Mouse (Mus musculus) CH12.LX (cell line): ENCODE data around the gene Ttc7. TPM values are rescaled to one million over a fixed set of nuclear protein-coding genes. Genes with fewer than 3 reads are reported as not detected.

Experiments used
- DNase-seq: peaks from one replicate; pipeline ENCODE4 v3.0.0-alpha.2; 2013; ENCODE audit errors: extremely low read depth
- H3K27ac ChIP-seq: 2 replicates; pipeline ENCODE4 v1.5.1; 2012; ENCODE audit warnings: low read depth, mild to moderate bottlenecking, control low read depth, moderate library complexity; ENCODE audit not compliant: insufficient read depth
- H3K27me3 ChIP-seq: replicated peaks from 2 replicates; pipeline ENCODE3; 2012; ENCODE audit warnings: inconsistent platforms
- H3K36me3 ChIP-seq, 2 experiments: replicated peaks in 1 of 2; 2 replicates each; pipeline versions ENCODE3 to v1.6.1; 2012; ENCODE audit warnings: inconsistent platforms in 1 of 2, low read length in 1 of 2, mild to moderate bottlenecking in 1 of 2, mixed read lengths in 1 of 2, moderate library complexity in 1 of 2; ENCODE audit not compliant: control insufficient read depth in 1 of 2, insufficient read depth in 1 of 2
- H3K4me1 ChIP-seq, 2 experiments: 2 replicates each; pipeline ENCODE4 v1.6.1; 2012; ENCODE audit warnings: inconsistent platforms in 1 of 2, moderate library complexity in 1 of 2; ENCODE audit not compliant: insufficient read depth in 2 of 2, control insufficient read depth in 1 of 2
- H3K4me2 ChIP-seq: 2 replicates; pipeline ENCODE4 v1.6.1; 2012; ENCODE audit warnings: low read depth, mild to moderate bottlenecking, control low read depth; ENCODE audit not compliant: poor library complexity, insufficient read depth, severe bottlenecking
- H3K4me3 ChIP-seq, 3 experiments: fragments of 150-350 bp in 1 of 3; sonication (generic) in 1 of 3; replicated peaks in 1 of 3; 2 replicates each; pipeline versions ENCODE3 to v1.5.1; 2011 to 2012; ENCODE audit warnings: low read depth in 2 of 3, low read length in 2 of 3, mild to moderate bottlenecking in 2 of 3, moderate library complexity in 2 of 3, control low read depth in 1 of 3, improper control_type of control experiment in 1 of 3, inconsistent platforms in 1 of 3, mixed read lengths in 1 of 3; ENCODE audit not compliant: poor library complexity in 1 of 3
- H3K79me2 ChIP-seq: replicated peaks from 2 replicates; pipeline ENCODE4 v1.6.1; 2012; ENCODE audit warnings: mild to moderate bottlenecking, moderate library complexity; ENCODE audit not compliant: control insufficient read depth, poor library complexity, insufficient read depth, severe bottlenecking; ENCODE audit errors: extremely low read depth
- H3K9ac ChIP-seq: 2 replicates; pipeline ENCODE4 v1.6.1; 2012; ENCODE audit warnings: low read depth, mild to moderate bottlenecking, control low read depth, moderate library complexity; ENCODE audit not compliant: insufficient read depth
- H3K9me3 ChIP-seq: replicated peaks from 2 replicates; pipeline ENCODE3; 2012; ENCODE audit warnings: low read length, inconsistent platforms, mixed read lengths
- CHD1 ChIP-seq: IDR thresholded peaks from 2 replicates; pipeline ENCODE4 v1.6.1; 2012; ENCODE audit warnings: low read depth, low read length, improper control_type of control experiment, inconsistent platforms
- E2F4 ChIP-seq: IDR thresholded peaks from 2 replicates; pipeline ENCODE4 v1.6.1; 2011; ENCODE audit warnings: low read depth, low read length, improper control_type of control experiment; ENCODE audit not compliant: insufficient replicate concordance
- GABPA ChIP-seq: IDR thresholded peaks from 2 replicates; pipeline ENCODE4 v1.6.1; 2012; ENCODE audit warnings: low read depth, low read length, improper control_type of control experiment, inconsistent platforms; ENCODE audit not compliant: insufficient replicate concordance
- HCFC1 ChIP-seq: IDR thresholded peaks from 2 replicates; pipeline ENCODE4 v1.6.1; 2012; ENCODE audit warnings: low read depth, mild to moderate bottlenecking, inconsistent platforms, low read length, improper control_type of control experiment
- IRF4 ChIP-seq: IDR thresholded peaks from 2 replicates; pipeline ENCODE4 v1.6.1; 2014; ENCODE audit warnings: low read depth, mild to moderate bottlenecking, inconsistent platforms, low read length, improper control_type of control experiment
- JUN ChIP-seq: IDR thresholded peaks from 2 replicates; pipeline ENCODE4 v1.6.1; 2011; ENCODE audit warnings: low read depth, mild to moderate bottlenecking, low read length, improper control_type of control experiment, moderate library complexity; ENCODE audit not compliant: insufficient read depth
- KAT2A ChIP-seq: IDR thresholded peaks from 2 replicates; pipeline ENCODE4 v1.6.1; 2012; ENCODE audit warnings: low read length, improper control_type of control experiment, inconsistent platforms; ENCODE audit not compliant: insufficient replicate concordance
- MAFK ChIP-seq: IDR thresholded peaks from 2 replicates; pipeline ENCODE4 v1.6.1; 2011; ENCODE audit warnings: low read length, improper control_type of control experiment; ENCODE audit not compliant: insufficient replicate concordance
- MAZ ChIP-seq: IDR thresholded peaks from 2 replicates; pipeline ENCODE4 v1.6.1; 2012; ENCODE audit warnings: low read depth, mild to moderate bottlenecking, inconsistent platforms, low read length, improper control_type of control experiment, moderate library complexity
- MEF2A ChIP-seq: IDR thresholded peaks from 2 replicates; pipeline ENCODE4 v1.6.1; 2014; ENCODE audit warnings: low read depth, mild to moderate bottlenecking, inconsistent platforms, low read length, improper control_type of control experiment, borderline replicate concordance
- MXI1 ChIP-seq: IDR thresholded peaks from 2 replicates; pipeline ENCODE4 v1.6.1; 2011; ENCODE audit warnings: mild to moderate bottlenecking, low read depth, low read length, improper control_type of control experiment
- MYC ChIP-seq: IDR thresholded peaks from 2 replicates; pipeline ENCODE4 v1.6.1; 2011; ENCODE audit warnings: low read depth, mild to moderate bottlenecking, improper control_type of control experiment, low read length
- NRF1 ChIP-seq: IDR thresholded peaks from 2 replicates; pipeline ENCODE4 v1.6.1; 2014; ENCODE audit warnings: low read depth, mild to moderate bottlenecking, inconsistent platforms, low read length, improper control_type of control experiment, moderate library complexity
- PAX5 ChIP-seq: IDR thresholded peaks from 2 replicates; pipeline ENCODE4 v1.6.1; 2012; ENCODE audit warnings: low read length, inconsistent platforms, mixed read lengths
- POLR2A ChIP-seq: IDR thresholded peaks from 2 replicates; pipeline ENCODE4 v1.6.1; 2011; ENCODE audit warnings: low read depth, mild to moderate bottlenecking, improper control_type of control experiment, low read length
- POLR2AphosphoS2 ChIP-seq: IDR thresholded peaks from 2 replicates; pipeline ENCODE4 v1.6.1; 2011; ENCODE audit warnings: low read depth, low read length, improper control_type of control experiment
- SIN3A ChIP-seq: IDR thresholded peaks from 2 replicates; pipeline ENCODE4 v1.6.1; 2012; ENCODE audit warnings: low read length, improper control_type of control experiment, inconsistent platforms
- TBP ChIP-seq: conservative IDR thresholded peaks from 2 replicates; pipeline ENCODE4 v1.6.1; 2011; ENCODE audit warnings: low read depth, low read length, improper control_type of control experiment
- TCF12 ChIP-seq: IDR thresholded peaks from 2 replicates; pipeline ENCODE4 v1.6.1; 2014; ENCODE audit warnings: low read depth, mild to moderate bottlenecking, inconsistent platforms, low read length, improper control_type of control experiment
- UBTF ChIP-seq: IDR thresholded peaks from 2 replicates; pipeline ENCODE4 v1.6.1; 2012; ENCODE audit warnings: low read depth, mild to moderate bottlenecking, inconsistent platforms, low read length, improper control_type of control experiment, moderate library complexity
- USF2 ChIP-seq: conservative IDR thresholded peaks from 2 replicates; pipeline ENCODE4 v1.6.1; 2011; ENCODE audit warnings: low read depth, low read length, improper control_type of control experiment
- ZC3H11A ChIP-seq: IDR thresholded peaks from 2 replicates; pipeline ENCODE4 v1.6.1; 2012; ENCODE audit warnings: low read depth, mild to moderate bottlenecking, inconsistent platforms, low read length, improper control_type of control experiment
- ZKSCAN1 ChIP-seq: IDR thresholded peaks from 2 replicates; pipeline ENCODE4 v1.6.1; 2012; ENCODE audit warnings: low read depth, inconsistent platforms, low read length, improper control_type of control experiment, borderline replicate concordance
- ZNF384 ChIP-seq: IDR thresholded peaks from 2 replicates; pipeline ENCODE4 v1.6.1; 2012; ENCODE audit warnings: low read depth, low read length, improper control_type of control experiment, inconsistent platforms
- dilution Hi-C: fragments of 300-500 bp; cut with MboI; formaldehyde crosslinking; loops from 2 replicates; pipeline ENCODE4 v1.14.3; 2020; ENCODE audit warnings: low sequenced_read_pairs; ENCODE audit not compliant: extremely low pct_unique_long_range_greater_than_20kb, extremely low pct_ligation_motif_present
- in situ Hi-C: fragments of 300-500 bp; cut with MboI; formaldehyde crosslinking; loops from 3 replicates; pipeline ENCODE4 v1.14.3; 2019; ENCODE audit warnings: low sequenced_read_pairs, low pct_ligation_motif_present, low pct_unique_long_range_greater_than_20kb, mixed read lengths
- polyA plus RNA-seq: library from polyadenylated mRNA; unstranded; fragments of >175 nt; gene quantifications from 2 replicates; pipeline ENCODE4 v1.2.1, GENCODE M21; 2012; ENCODE audit warnings: low read depth; ENCODE audit not compliant: insufficient read length
- total RNA-seq, 2 experiments: library from RNA; depleted of rRNA; stranded (reverse); fragments of 300-350 nt in 1 of 2; fragments of >200 nt in 1 of 2; gene quantifications; 2 replicates each; pipeline ENCODE4 v1.2.3; 2012 to 2014

The Ttc7 gene
- total and polyA plus RNA-seq, 3 experiments: 6.2 to 16.4 (median 12.8) TPM

DNA sequence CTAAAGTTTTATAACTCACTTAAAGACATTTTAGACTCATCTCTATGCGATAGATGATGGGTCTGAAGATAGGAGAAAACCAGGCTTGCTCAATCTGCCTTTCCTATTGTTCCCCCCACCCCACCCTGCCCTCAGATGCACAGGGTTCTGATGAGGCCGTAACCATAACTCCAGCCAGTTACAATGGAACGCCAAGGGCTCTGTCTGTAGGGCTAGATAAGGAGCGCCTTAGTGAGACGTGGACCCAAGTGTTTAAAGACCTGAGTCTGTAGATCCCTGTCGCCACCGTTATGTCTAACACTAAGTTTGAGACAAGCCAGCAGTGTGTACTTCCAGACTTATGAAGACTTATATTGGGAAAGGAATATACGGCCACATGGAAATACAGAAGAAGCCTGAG lies 72.8 kb downstream of the Ttc7 start:
- in situ Hi-C loops (no loop called here), dilution Hi-C loops (no loop called here)
- DNase-seq: no peak
- Histone ChIP-seq H3K27ac (no peak overlapping the region), H3K4me2 (no peak overlapping the region), H3K79me2 (no peaks in the 10 kb centered on the region), H3K9me3 (no peaks in the 10 kb centered on the region), H3K4me3 (no peak overlapping the region), H3K36me3 (peaks cover 0 to 10% of the 10 kb centered on the region in 2 experiments), H3K9ac (no peak overlapping the region), H3K4me1 (peaks cover 19 to 55% of the 10 kb centered on the region in 2 experiments), H3K27me3 (no peaks in the 10 kb centered on the region)
- TF ChIP-seq POLR2A (no peak), ZKSCAN1 (no peak), ZC3H11A (no peak), CHD1 (no peak), MAFK (no peak), UBTF (no peak), MYC (no peak), MAZ (no peak), GABPA (no peak), USF2 (no peak), JUN (no peak)

- dilution Hi-C loops (no loop called here), in situ Hi-C loops (no loop called here)
- Histone ChIP-seq H3K9me3 (no peaks in the 10 kb centered on the region), H3K9ac (no peak overlapping the region), H3K27ac (no peak overlapping the region), H3K27me3 (no peaks in the 10 kb centered on the region), H3K79me2 (no peaks in the 10 kb centered on the region), H3K36me3 (peaks cover 0 to 14% of the 10 kb centered on the region in 2 experiments), H3K4me2 (no peak overlapping the region), H3K4me3 (no peak overlapping the region), H3K4me1 (peaks cover 14 to 47% of the 10 kb centered on the region in 2 experiments)
- DNase-seq: no peak
- TF ChIP-seq GABPA (no peak), MXI1 (no peak), HCFC1 (no peak), ZNF384 (no peak), TBP (no peak), PAX5 (no peak), TCF12 (no peak), MAFK (no peak), NRF1 (no peak), POLR2AphosphoS2 (no peak), MEF2A (no peak), ZC3H11A (no peak), KAT2A (no peak), MAZ (no peak), SIN3A (no peak), E2F4 (no peak), IRF4 (no peak), CHD1 (no peak)
Observed at GRCm38 (mm10) chr17:87356261-87356660, 73.6 kb downstream of the Ttc7 start.
